Mouse (Mus musculus): ENCODE data around the gene Arl16.

The Arl16 gene

GRCm38 (mm10) chr11:120491317-120492023 is 24.1 kb upstream of the Arl16 start, which contains the start of gene Slc25a10:
TSS of gene Slc25a10 (plus strand) at chr11:120491840.
- DNase-seq (ENCODE audit: low read depth) = peak; percentile 78

- DNase-seq (ENCODE audit: low read depth) = no peak
Observed at GRCm38 (mm10) chr11:120490291-120491046, 23.1 kb upstream of the Arl16 start.

- peak; percentile 81 for DNase-seq (ENCODE audit: low read depth)
Observed at GRCm38 (mm10) chr11:120489054-120489761, 21.8 kb upstream of the Arl16 start.

- DNase-seq (ENCODE audit: low read depth) = no peak
Observed at GRCm38 (mm10) chr11:120488516-120488915, 21.1 kb upstream of the Arl16 start.

GRCm38 (mm10) chr11:120485251-120485650 is 17.8 kb upstream of the Arl16 start:
- no peak for DNase-seq (ENCODE audit: low read depth)

GRCm38 (mm10) chr11:120484265-120484981 is 17.0 kb upstream of the Arl16 start, which contains the start of gene Mrpl12:
TSS of gene Mrpl12 (plus strand) at chr11:120484613.
- peak; percentile 93 for DNase-seq (ENCODE audit: low read depth)

- no peak for DNase-seq (ENCODE audit: low read depth)
Observed at GRCm38 (mm10) chr11:120483448-120483934, 16.1 kb upstream of the Arl16 start.

GRCm38 (mm10) chr11:120472052-120472451 is 4.6 kb upstream of the Arl16 start:
- no peak for DNase-seq (ENCODE audit: low read depth)

- DNase-seq (ENCODE audit: low read depth) = no peak
Observed at GRCm38 (mm10) chr11:120467736-120468092, 307 bp upstream of the Arl16 start.

- DNase-seq (ENCODE audit: low read depth) = no peak
Observed at GRCm38 (mm10) chr11:120465521-120465920, 1.9 kb downstream of the Arl16 start.

GRCm38 (mm10) chr11:120464365-120464764 is 3.0 kb downstream of the Arl16 start:
- DNase-seq (ENCODE audit: low read depth) = no peak

- DNase-seq (ENCODE audit: low read depth) = no peak
Observed at GRCm38 (mm10) chr11:120463536-120463935, 3.9 kb downstream of the Arl16 start.

GRCm38 (mm10) chr11:120458847-120459597 is 8.4 kb downstream of the Arl16 start:
- peak; percentile 45 for DNase-seq (ENCODE audit: low read depth)

- DNase-seq (ENCODE audit: low read depth) = peak; percentile 74
Observed at GRCm38 (mm10) chr11:120457772-120458751, 9.3 kb downstream of the Arl16 start, which contains the start of the genes Oxld1 and Ccdc137. TSS of gene Oxld1 (minus strand) at chr11:120458068. TSS of gene Ccdc137 (plus strand) at chr11:120458115.

- DNase-seq (ENCODE audit: low read depth) = peak; percentile 43
Observed at GRCm38 (mm10) chr11:120457370-120457769, 10.0 kb downstream of the Arl16 start.

- DNase-seq (ENCODE audit: low read depth) = no peak
Observed at GRCm38 (mm10) chr11:120455413-120455812, 12.0 kb downstream of the Arl16 start.

GRCm38 (mm10) chr11:120454965-120455364 is 12.4 kb downstream of the Arl16 start:
- DNase-seq (ENCODE audit: low read depth) = no peak

GRCm38 (mm10) chr11:120453306-120453705 is 14.1 kb downstream of the Arl16 start, which contains the start of gene Pde6g:
TSS of gene Pde6g (minus strand) at chr11:120453500.
- no peak for DNase-seq (ENCODE audit: low read depth)

GRCm38 (mm10) chr11:120452246-120452645 is 15.2 kb downstream of the Arl16 start:
- no peak for DNase-seq (ENCODE audit: low read depth)

- DNase-seq (ENCODE audit: low read depth) = no peak
Observed at GRCm38 (mm10) chr11:120447179-120447578, 20.2 kb downstream of the Arl16 start.

All from c-Kit-positive CD71-positive TER-119-negative erythroid progenitor cells, embryonic 14.5 days (primary cell).